Mouse (Mus musculus) lung, postnatal 25 days (tissue): ENCODE results near the gene Abcc1.
A peak's percentile ranks its signal among the peaks of the same experiment; 100 is the strongest.

Experiments
- DNase-seq: peaks from one replicate; pipeline ENCODE4 v3.0.0; 2022; ENCODE audit warnings: low spot score

Abcc1 gene

GRCm38 (mm10) chr16:14439801-14440614 is 78.7 kb downstream of the Abcc1 start:
- DNase-seq, result no peak

GRCm38 (mm10) chr16:14444059-14444855 is 82.9 kb downstream of the Abcc1 start:
- DNase-seq, result no peak

GRCm38 (mm10) chr16:14445197-14445596 is 83.8 kb downstream of the Abcc1 start:
- DNase-seq, result no peak

- no peak for DNase-seq
Observed at GRCm38 (mm10) chr16:14447366-14447765, 86.0 kb downstream of the Abcc1 start.

- DNase-seq, result no peak
Observed at GRCm38 (mm10) chr16:14448307-14448706, 86.9 kb downstream of the Abcc1 start.

- no peak for DNase-seq
Observed at GRCm38 (mm10) chr16:14449861-14450260, 88.5 kb downstream of the Abcc1 start.

GRCm38 (mm10) chr16:14451374-14452046 is 90.2 kb downstream of the Abcc1 start:
- DNase-seq, result no peak

- DNase-seq, result no peak
Observed at GRCm38 (mm10) chr16:14462535-14462934, 101.2 kb downstream of the Abcc1 start.

GRCm38 (mm10) chr16:14465016-14465415 is 103.7 kb downstream of the Abcc1 start:
- DNase-seq, result no peak

GRCm38 (mm10) chr16:14468351-14468750 is 107.0 kb downstream of the Abcc1 start:
- no peak for DNase-seq

GRCm38 (mm10) chr16:14468841-14469240 is 107.5 kb downstream of the Abcc1 start:
- DNase-seq, result no peak

GRCm38 (mm10) chr16:14472171-14472570 is 110.8 kb downstream of the Abcc1 start:
- DNase-seq, result no peak

- no peak for DNase-seq
Observed at GRCm38 (mm10) chr16:14473686-14474085, 112.3 kb downstream of the Abcc1 start.

- no peak for DNase-seq
Observed at GRCm38 (mm10) chr16:14475001-14475400, 113.6 kb downstream of the Abcc1 start.

- no peak for DNase-seq
Observed at GRCm38 (mm10) chr16:14476056-14476455, 114.7 kb downstream of the Abcc1 start.

GRCm38 (mm10) chr16:14476701-14477400 is 115.5 kb downstream of the Abcc1 start:
- no peak for DNase-seq

- no peak for DNase-seq
Observed at GRCm38 (mm10) chr16:14477510-14478300, 116.3 kb downstream of the Abcc1 start.

- no peak for DNase-seq
Observed at GRCm38 (mm10) chr16:14479641-14480040, 118.3 kb downstream of the Abcc1 start.

- DNase-seq, result no peak
Observed at GRCm38 (mm10) chr16:14483221-14483620, 121.9 kb downstream of the Abcc1 start.

GRCm38 (mm10) chr16:14493491-14494114 is 132.2 kb downstream of the Abcc1 start:
- DNase-seq, result peak; percentile 7
